Mouse (Mus musculus): ENCODE measurements around the gene Myoz1.

Myoz1 gene

DNA sequence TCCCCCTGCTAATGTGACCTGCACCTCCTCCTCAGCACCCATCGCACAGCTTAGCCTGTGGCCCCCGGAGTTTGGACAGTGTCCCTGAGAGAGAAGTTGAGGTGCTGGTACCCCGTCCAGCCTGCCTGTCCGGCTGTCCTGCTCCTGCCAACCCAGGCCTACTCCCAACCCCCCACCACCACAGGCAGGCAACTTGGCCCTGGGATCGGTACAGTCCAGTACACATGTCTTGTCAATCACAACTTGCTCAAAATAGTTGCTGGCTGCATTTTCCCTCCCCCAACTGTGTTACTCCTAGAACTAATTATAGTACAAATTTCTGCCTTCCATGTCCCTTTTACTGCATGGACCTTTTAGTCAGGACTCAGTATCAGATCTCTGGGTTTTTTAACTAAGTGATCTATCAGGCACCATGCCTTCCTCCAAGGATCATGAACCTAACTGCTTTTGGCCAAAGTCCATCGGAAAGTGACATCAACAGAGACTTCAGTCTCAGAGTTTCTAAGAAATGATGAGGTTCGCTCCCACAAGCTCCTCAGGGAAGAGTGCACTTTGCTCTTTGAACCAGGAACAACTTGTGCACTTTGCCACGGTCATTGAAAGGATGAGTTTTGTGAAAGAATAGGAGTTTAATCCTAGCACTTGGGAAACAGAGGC is 11.9 kb upstream of the Myoz1 start, which contains the start of gene Synpo2l:
TSS of gene Synpo2l (minus strand) at position 201 of the 657 bp plus-strand sequence.
- no peak for DNase-seq

DNA sequence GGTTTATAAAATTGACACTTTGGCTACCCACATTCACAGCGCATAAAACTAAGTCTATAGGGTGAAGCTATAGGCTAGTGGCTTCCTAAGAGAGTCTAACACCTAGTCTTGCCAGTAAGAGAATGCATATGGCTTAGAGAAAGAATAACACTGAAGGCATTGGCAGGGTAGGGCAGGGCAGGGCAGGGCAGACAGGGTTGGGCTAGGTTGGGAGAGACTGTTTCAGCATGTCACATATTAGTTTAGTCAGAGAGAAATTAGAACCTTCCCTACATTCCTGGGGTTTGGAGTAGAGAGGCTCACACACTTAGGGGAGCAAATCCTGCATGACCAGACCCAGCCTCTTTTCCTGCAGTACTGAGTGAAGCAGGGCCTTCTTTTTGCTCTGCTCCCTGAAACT is 11.1 kb upstream of the Myoz1 start:
- no peak for DNase-seq

DNA sequence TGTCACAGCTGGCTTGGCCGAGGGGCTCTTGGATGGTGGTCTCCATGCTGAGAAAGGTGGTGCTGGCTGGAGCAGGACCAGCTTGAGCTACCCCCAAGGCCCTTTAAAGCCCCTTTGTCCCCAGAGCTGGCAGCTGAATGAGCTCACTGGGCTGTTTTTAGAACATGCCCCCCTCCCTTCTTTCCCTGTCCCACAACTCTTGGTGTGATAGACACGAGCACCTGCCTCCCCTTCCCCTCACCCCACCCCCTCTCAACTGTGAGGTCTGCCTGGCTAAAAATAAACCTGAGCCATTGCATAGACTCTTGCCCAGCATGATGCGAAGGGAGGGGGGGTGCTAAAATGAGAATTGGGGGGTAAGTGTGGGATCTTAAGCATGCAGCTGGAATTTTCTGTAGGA is 8.1 kb upstream of the Myoz1 start:
- DNase-seq, result no peak

- DNase-seq, result no peak
These were observed 7.3 kb upstream of the Myoz1 start for GRCm38 (mm10) chr14:20663601-20664000.

DNA sequence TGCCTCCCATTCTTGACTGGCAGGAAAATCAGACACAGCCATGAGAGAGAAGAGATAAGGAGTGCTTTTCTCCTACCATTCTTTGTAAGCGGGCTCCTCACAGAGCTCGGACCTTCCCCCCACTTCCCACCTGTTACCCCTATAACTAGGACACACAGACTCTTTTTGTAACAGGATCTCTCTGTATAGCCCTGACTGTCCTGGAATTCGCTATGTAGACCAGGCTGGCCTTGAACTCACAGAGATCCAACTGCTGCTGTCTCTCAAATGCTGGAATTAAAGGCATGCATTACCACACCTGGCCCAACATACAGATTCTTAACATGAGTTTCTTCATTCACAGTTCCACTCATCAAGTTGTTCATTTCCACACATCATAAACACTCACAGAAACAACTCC is 6.4 kb upstream of the Myoz1 start:
- no peak for DNase-seq

- no peak for DNase-seq
These were observed 5.5 kb upstream of the Myoz1 start for GRCm38 (mm10) chr14:20661661-20662331.

DNA sequence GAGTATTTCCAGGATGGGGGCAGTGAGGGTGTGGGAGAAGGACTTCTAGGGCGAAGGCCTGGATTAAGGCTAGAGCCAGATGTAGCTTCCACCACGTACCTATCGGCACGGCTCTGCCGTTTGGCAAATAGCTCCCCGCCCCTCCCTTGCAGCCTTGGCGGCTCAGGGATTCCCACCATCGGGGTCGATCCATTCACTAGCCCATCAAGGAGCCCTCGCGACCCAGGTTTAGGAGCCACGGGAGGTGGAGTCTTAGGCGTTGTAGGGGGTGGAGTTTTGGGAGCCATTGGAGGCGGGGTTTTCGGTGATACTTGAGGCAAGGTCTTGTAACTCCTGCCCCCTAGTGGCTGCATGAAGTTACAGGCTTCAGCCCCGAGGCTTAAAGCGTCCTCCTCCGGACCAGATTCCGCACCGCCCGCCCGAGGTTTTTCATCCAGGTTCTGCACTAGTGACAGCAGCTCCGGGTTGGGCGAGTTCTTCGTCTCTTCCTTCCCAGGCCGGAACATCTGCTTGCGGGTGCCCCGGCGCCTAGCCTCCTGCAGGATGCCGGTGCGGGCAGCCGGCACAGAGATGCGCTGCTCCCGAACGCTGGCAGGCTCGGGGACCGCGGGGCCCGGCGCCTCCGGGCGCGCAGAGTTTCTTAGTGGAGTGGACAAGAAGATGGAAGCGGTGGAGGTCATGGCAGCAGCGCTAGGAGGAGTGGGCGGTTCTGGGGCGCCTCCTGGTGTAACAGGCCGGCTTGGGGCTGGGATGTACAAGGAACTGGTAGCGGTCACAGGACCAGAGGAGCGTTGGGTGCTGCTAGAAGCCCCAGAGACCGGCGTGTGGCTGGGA is 4.7 kb upstream of the Myoz1 start:
- peak; percentile 92 to 96 for DNase-seq

DNA sequence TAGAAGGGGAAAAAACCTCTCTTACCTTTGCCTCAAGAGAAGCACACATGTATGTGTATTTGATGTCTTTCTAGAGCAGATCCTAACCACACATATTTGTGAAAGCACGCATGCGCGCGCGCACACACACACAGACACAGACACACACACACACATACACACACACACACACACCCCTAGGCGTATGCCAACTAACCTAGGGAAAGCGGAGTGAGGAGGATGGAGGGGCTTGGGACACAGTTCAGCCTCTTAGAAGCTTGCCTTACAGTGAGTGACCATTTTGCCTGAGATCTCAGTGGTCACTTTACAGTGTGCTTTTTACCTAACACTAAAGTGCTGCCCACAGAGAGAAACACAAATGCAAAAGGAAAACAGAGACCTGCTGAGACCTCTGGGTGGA is 3.3 kb upstream of the Myoz1 start:
- no peak for DNase-seq

- no peak for DNase-seq
These were observed 2.6 kb upstream of the Myoz1 start for GRCm38 (mm10) chr14:20658902-20659301.

- peak in 1 of 2 experiments; percentile 45 for DNase-seq
These were observed 2.0 kb upstream of the Myoz1 start for GRCm38 (mm10) chr14:20658326-20658725.

DNA sequence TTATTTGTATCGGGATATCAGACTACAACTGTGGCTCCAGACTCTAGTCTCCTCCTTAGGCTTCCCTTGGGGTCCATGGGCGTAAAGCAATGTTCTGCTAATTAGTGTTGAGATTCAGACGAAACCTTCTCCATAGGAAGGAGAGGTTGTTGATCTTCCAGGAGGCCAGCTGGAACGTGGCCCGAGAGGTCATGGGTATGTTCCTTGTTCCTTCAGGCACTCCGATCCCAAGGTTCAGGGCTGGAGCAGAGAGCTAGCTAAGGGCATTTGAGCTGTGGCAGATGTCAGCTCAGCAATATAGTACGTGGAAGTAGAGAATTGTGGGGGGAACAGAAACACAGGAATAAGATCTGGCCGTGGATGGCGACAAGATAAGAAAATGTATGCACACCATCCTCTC is 609 bp downstream of the Myoz1 start:
- peak; percentile 36 to 56 for DNase-seq

GRCm38 (mm10) chr14:20654690-20655421 is 1.5 kb downstream of the Myoz1 start:
- DNase-seq, result peak in 1 of 2 experiments; percentile 24

GRCm38 (mm10) chr14:20651722-20652256 is 4.6 kb downstream of the Myoz1 start:
- DNase-seq, result no peak

DNA sequence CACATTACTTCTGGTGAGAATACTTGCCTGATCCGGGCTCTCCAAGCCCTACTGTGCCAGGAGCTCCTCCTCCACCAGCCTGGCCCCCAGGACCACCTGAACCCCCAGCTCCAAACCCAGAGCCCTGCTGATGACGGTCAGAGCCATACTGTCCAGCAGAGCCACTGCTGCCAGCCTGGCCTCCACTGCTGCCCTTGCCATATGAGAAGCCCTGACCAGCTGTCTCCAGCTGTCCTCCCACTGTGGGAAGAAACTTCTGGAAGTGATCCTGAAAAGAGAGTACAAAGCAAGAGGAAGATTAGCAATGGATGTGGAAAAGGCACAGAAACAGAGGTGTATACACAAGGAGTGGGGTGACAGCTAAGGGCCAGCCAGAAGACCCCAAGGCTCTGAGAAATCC is 5.3 kb downstream of the Myoz1 start:
- DNase-seq, result peak; percentile 29 to 35

DNA sequence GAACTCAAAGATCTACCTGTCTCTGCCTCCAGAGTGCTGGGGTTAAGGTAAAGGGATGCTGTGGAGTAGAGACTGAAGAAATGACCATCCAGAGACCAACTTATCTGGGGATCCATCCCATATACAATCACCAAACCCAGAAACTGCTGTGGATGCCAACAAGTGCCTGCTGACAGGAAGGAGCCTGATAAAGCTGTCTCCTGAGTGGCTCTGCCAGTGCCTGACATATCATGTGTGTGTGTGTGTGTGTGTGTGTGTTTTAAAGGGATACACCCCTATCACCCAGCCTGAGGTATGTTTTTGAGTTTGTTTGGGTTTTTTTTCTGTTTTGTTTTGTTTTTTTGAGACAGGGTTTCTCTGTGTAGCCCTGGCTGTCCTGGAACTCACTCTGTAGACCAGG is 10.0 kb downstream of the Myoz1 start:
- no peak for DNase-seq

DNA sequence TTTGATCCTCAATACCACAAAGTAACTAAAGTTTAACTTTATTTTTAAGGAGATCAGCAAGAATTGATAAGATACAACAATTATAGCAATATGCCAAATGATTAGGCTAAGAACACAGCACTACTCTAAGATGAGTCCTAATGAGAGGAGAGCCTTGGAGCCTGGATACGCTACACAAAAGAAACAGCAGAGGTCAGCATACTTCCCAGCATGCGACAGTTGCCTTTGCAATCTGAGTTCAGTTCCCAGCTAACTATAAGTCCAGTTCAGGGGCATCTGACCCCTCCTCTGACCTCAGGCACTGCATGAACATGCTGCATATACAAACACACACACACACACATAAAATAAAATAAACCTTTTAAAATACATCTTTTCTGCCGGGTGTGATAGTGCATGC is 10.8 kb downstream of the Myoz1 start:
- DNase-seq, result no peak

DNA sequence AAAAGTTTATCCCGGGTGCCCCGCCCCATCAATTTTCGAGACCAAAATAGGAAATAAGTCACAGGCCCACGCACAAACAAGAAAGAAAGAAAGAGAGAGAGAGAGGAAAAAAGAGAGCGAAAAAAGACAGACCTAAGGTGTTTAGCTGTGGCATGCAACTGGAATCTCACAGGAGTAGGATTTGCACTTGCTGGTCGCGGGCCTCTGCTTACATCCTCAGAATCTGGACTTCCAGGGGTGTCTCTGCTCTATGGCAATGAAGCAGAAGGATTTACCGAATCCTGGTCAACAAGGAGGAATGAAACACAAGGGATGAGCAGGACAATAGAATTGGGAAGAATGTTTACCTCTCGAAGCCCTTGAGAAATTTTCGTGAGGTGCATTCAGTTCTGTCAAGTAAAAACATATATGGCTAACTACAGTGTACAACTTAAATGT is 14.9 kb downstream of the Myoz1 start:
- DNase-seq, result no peak

GRCm38 (mm10) chr14:20640644-20641437 is 15.5 kb downstream of the Myoz1 start, which contains the start of gene Usp54:
Gene Usp54, minus strand, starts transcription at chr14:20641063.
- DNase-seq, result peak; percentile 99

DNA sequence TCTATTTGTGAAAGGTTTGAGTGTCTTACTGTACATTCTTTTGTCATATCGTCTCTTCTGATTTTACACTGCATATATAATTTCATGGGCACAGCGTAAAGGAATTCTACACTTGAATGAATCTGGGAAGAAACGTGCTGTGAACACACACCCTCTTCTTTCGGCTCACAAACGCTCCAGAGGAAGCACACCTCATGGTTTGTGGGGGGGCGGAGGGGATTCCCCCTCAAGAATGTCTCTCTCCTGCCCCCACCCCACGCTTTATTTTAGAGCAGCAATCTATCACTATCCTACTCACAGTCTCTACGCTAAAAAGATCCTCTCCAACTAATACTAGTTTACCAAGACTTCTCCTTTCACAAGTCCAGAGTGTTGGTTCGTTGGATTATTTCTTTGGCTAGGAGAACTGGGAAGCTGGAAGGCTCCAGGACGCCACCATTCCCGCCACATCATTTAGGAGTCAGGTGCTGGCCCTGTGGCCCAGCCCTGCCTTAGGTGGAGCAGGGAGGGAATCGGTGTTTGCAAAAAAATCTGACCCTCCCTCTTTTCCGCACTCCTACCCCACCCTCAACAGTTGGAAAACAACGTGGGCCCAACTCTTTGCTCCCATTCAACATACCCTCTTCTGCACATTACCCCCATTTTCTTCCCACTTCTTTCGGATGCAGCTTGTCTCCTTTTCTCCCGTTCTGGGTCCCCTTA is 16.3 kb downstream of the Myoz1 start:
- DNase-seq, result peak in 1 of 2 experiments; percentile 56

DNA sequence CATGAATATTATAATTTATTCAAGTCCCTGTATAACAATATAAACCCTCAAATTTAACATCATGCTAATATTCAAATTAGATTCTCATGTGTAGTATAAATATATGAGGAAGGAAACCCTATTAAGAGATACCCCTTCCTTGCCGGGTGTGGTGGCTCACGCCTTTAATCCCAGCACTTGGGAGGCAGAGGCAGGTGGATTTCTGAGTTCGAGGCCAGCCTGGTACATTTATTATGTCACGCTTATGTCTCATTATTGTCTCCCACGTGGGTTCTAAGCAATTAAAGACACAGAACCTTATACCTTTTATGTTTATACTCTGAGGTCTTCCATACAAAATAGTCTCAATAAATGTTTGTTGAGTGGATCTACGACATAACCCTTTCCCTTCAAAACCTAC is 17.6 kb downstream of the Myoz1 start:
- DNase-seq, result no peak
